9 mouse cellular contexts compared by ENCODE assay signal in genomic region chr13:21401166-21401565, GRCm38 (mm10). TPM values are rescaled to one million over a fixed set of nuclear protein-coding genes. Genes with fewer than 3 reads are reported as not detected.
A peak's percentile ranks its signal among the peaks of the same experiment; 100 is the strongest.
DNase-seq lines count a peak whose midpoint lies in the region; ATAC-seq and TF ChIP-seq lines count a peak whose summit lies in the region.
"Had no signal": no experiment of that assay in that cellular context is flagged by ENCODE, and none has a peak within 500 bp of the region (broad histone marks: within the 10 kb centered on the region; RNA-seq: fewer than 3 reads in every experiment).

No protein-coding gene starts in this region.

- peak overlapping the region; percentile 90; the same call in 1 of the 2 replicates for H3K9ac ChIP-seq in heart, embryonic 15.5 days
- H3K9ac ChIP-seq in embryonic facial prominence, embryonic 11.5 days (replicated peaks; ENCODE audit: low read length), result no peak overlapping the region; the same call in 1 of the 2 replicates
- H3K9ac ChIP-seq in hindbrain, postnatal 0 days (replicated peaks; ENCODE audit: low read length), result peak overlapping the region; percentile 88
- 0 out of 2 replicates have a peak overlapping the region, but pooled peaks have one; percentile 71 for H3K9ac ChIP-seq in midbrain, embryonic 15.5 days

- H3K27me3 ChIP-seq in heart, embryonic 15.5 days, result no peaks in the 10 kb centered on the region
- no peaks in the 10 kb centered on the region for H3K27me3 ChIP-seq in embryonic facial prominence, embryonic 11.5 days (ENCODE audit: control insufficient read depth, insufficient read depth, low read length)
- H3K27me3 ChIP-seq in hindbrain, postnatal 0 days (ENCODE audit: insufficient read depth, low read length), result no peaks in the 10 kb centered on the region
- H3K27me3 ChIP-seq in midbrain, embryonic 15.5 days (replicated peaks), result peaks cover 3% of the 10 kb centered on the region; the same call in 1 of the 2 replicates

- TF ChIP-seq CTCF in hindbrain, postnatal 0 days (IDR thresholded peaks at IDR 0.05; ENCODE audit: low read depth), result no peak

- H3K4me3 ChIP-seq in heart, embryonic 15.5 days, result peak overlapping the region; percentile 89
- H3K4me3 ChIP-seq in embryonic facial prominence, embryonic 11.5 days (ENCODE audit: low read depth, low read length), result peak overlapping the region; percentile 79
- H3K4me3 ChIP-seq in hindbrain, postnatal 0 days (ENCODE audit: low read length), result peak overlapping the region; percentile 91
- peak overlapping the region; percentile 70 for H3K4me3 ChIP-seq in midbrain, embryonic 15.5 days

- H3K9me3 ChIP-seq in heart, embryonic 15.5 days (replicated peaks), result no peaks in the 10 kb centered on the region
- no peaks in the 10 kb centered on the region for H3K9me3 ChIP-seq in embryonic facial prominence, embryonic 11.5 days (replicated peaks; ENCODE audit: control insufficient read depth, low read length)
- no peaks in the 10 kb centered on the region for H3K9me3 ChIP-seq in hindbrain, postnatal 0 days (ENCODE audit: low read length)
- H3K9me3 ChIP-seq in midbrain, embryonic 15.5 days, result no peaks in the 10 kb centered on the region

- 60% methylated on average over 3 of the region's 3 CpGs for WGBS in heart, embryonic 15.5 days
- WGBS in embryonic facial prominence, embryonic 11.5 days, result 82% methylated on average over 3 of the region's 3 CpGs
- whole genome bisulfite sequencing in hindbrain, postnatal 0 days, result 76% methylated on average over 3 of the region's 3 CpGs
- WGBS in midbrain, embryonic 15.5 days, result 83% methylated on average over 3 of the region's 3 CpGs

- DNase-seq in heart, postnatal 4 days, result no peak
- DNase-seq in embryonic facial prominence, embryonic 11.5 days (ENCODE audit: low spot score), result no peak
- no peak for DNase-seq in hindbrain, postnatal 0 days (ENCODE audit: low spot score)
- DNase-seq in left cerebral cortex, adult 18-20 months (ENCODE audit: low spot score in 2 of 2), result no peak
- DNase-seq in spleen, adult 12 weeks (ENCODE audit: low spot score), result no peak
- no peak for DNase-seq in adrenal gland, postnatal 25 days
- DNase-seq: kidney, adult 8-10 months had no signal

- H3K4me2 ChIP-seq in heart, embryonic 15.5 days, result peak overlapping the region; percentile 61
- peak overlapping the region; percentile 52 for H3K4me2 ChIP-seq in embryonic facial prominence, embryonic 11.5 days (ENCODE audit: low read depth, low read length)
- H3K4me2 ChIP-seq in hindbrain, postnatal 0 days (ENCODE audit: low read depth, low read length), result peak overlapping the region; percentile 74
- peak overlapping the region; percentile 64 for H3K4me2 ChIP-seq in midbrain, embryonic 15.5 days

- no peak overlapping the region for H3K27ac ChIP-seq in heart, embryonic 15.5 days
- H3K27ac ChIP-seq in embryonic facial prominence, embryonic 11.5 days (replicated peaks; ENCODE audit: low read depth, low read length), result no peak overlapping the region
- no peak overlapping the region for H3K27ac ChIP-seq in hindbrain, postnatal 0 days
- H3K27ac ChIP-seq in midbrain, embryonic 15.5 days, result no peak overlapping the region

- no peak for ATAC-seq in heart, embryonic 15.5 days (replicated peaks; ENCODE audit: insufficient number of reproducible peaks, insufficient read depth, low FRiP score, low read depth)
- ATAC-seq in embryonic facial prominence, embryonic 11.5 days (replicated peaks; ENCODE audit: insufficient number of reproducible peaks, low FRiP score, low TSS enrichment, low read depth), result no peak
- ATAC-seq in hindbrain, postnatal 0 days, result no peak
- no peak for ATAC-seq in midbrain, embryonic 15.5 days (replicated peaks)

- peaks cover 17% of the 10 kb centered on the region for H3K36me3 ChIP-seq in heart, embryonic 15.5 days
- no peaks in the 10 kb centered on the region; the same call in 1 of the 2 replicates for H3K36me3 ChIP-seq in embryonic facial prominence, embryonic 11.5 days (replicated peaks; ENCODE audit: control insufficient read depth, insufficient read depth, low read depth, low read length)
- H3K36me3 ChIP-seq in hindbrain, postnatal 0 days (ENCODE audit: insufficient read depth, low read length), result no peaks in the 10 kb centered on the region; the same call in 1 of the 2 replicates
- H3K36me3 ChIP-seq in midbrain, embryonic 15.5 days (replicated peaks), result no peaks in the 10 kb centered on the region

- peaks cover 15% of the 10 kb centered on the region for H3K4me1 ChIP-seq in heart, embryonic 15.5 days (replicated peaks)
- H3K4me1 ChIP-seq in embryonic facial prominence, embryonic 11.5 days (ENCODE audit: control insufficient read depth, insufficient read depth, low read length), result no peaks in the 10 kb centered on the region
- peaks cover 3% of the 10 kb centered on the region; the same call in 1 of the 2 replicates for H3K4me1 ChIP-seq in hindbrain, postnatal 0 days (ENCODE audit: insufficient read depth, low read length)
- H3K4me1 ChIP-seq in midbrain, embryonic 15.5 days, result peaks cover 34% of the 10 kb centered on the region

RNA-seq across cellular contexts. Expression of gene Zkscan3, which starts 1.4 kb away (rescaled TPM):
- polyA plus RNA-seq in heart, embryonic 15.5 days (2015; fragmentation: Nextera tagmentation; extraction: Ambion mirVana), result 65.7 and 71.5 TPM in 2 replicates
- 10 to 100 TPM; 37.9 to 43.5 TPM for total RNA-seq in heart, postnatal 4 days (2021)
- polyA plus RNA-seq in embryonic facial prominence, embryonic 11.5 days (2014; fragmentation: Nextera tagmentation; extraction: Ambion mirVana), result 84.9 and 89.5 TPM in 2 replicates
- total RNA-seq in hindbrain, postnatal 0 days (2014; rRNA removed), result 36.4 and 47.1 TPM in 2 replicates
- 45.9 and 48.2 TPM in 2 replicates for polyA plus RNA-seq in hindbrain, postnatal 0 days (2015; fragmentation: Nextera tagmentation; extraction: Ambion mirVana)
- 71.4 and 75.9 TPM in 2 replicates for polyA plus RNA-seq in midbrain, embryonic 15.5 days (2015; fragmentation: Nextera tagmentation; extraction: Ambion mirVana)
- total RNA-seq in left cerebral cortex, adult 18-20 months (2021), result 10 to 100 TPM; 36.0 to 38.1 TPM
- 79.0 and 81.0 TPM in 2 replicates for total RNA-seq in adrenal gland, postnatal 25 days (2021)

RNA-seq across cellular contexts. Expression of gene Zscan12, which starts 38.5 kb away (rescaled TPM):
- polyA plus RNA-seq in heart, embryonic 15.5 days (2015; fragmentation: Nextera tagmentation; extraction: Ambion mirVana), result 6.5 and 8.7 TPM in 2 replicates
- 1 to 10 TPM; 6.6 to 7.5 TPM for total RNA-seq in heart, postnatal 4 days (2021)
- polyA plus RNA-seq in embryonic facial prominence, embryonic 11.5 days (2014; fragmentation: Nextera tagmentation; extraction: Ambion mirVana), result 20.5 and 21.5 TPM in 2 replicates
- 4.0 and 5.3 TPM in 2 replicates for total RNA-seq in hindbrain, postnatal 0 days (2014; rRNA removed)
- polyA plus RNA-seq in hindbrain, postnatal 0 days (2015; fragmentation: Nextera tagmentation; extraction: Ambion mirVana), result 7.7 and 8.1 TPM in 2 replicates
- 12.2 and 13.0 TPM in 2 replicates for polyA plus RNA-seq in midbrain, embryonic 15.5 days (2015; fragmentation: Nextera tagmentation; extraction: Ambion mirVana)
- 1 to 10 TPM; 8.3 to 8.9 TPM for total RNA-seq in left cerebral cortex, adult 18-20 months (2021)
- 9.8 and 13.3 TPM in 2 replicates for total RNA-seq in adrenal gland, postnatal 25 days (2021)

RNA-seq across cellular contexts. Expression of gene Pgbd1, which starts 39.7 kb away (rescaled TPM):
- 2.9 and 3.3 TPM in 2 replicates for polyA plus RNA-seq in heart, embryonic 15.5 days (2015; fragmentation: Nextera tagmentation; extraction: Ambion mirVana)
- under 1 TPM; 0.61 to 0.71 TPM for total RNA-seq in heart, postnatal 4 days (2021)
- 5.6 and 6.2 TPM in 2 replicates for polyA plus RNA-seq in embryonic facial prominence, embryonic 11.5 days (2014; fragmentation: Nextera tagmentation; extraction: Ambion mirVana)
- total RNA-seq in hindbrain, postnatal 0 days (2014; rRNA removed), result 3.3 and 6.3 TPM in 2 replicates
- polyA plus RNA-seq in hindbrain, postnatal 0 days (2015; fragmentation: Nextera tagmentation; extraction: Ambion mirVana), result 2.0 and 2.1 TPM in 2 replicates
- polyA plus RNA-seq in midbrain, embryonic 15.5 days (2015; fragmentation: Nextera tagmentation; extraction: Ambion mirVana), result 4.0 and 5.1 TPM in 2 replicates
- 1 to 10 TPM in 1 of 2 experiments, under 1 TPM in 1; 0.98 to 1.5 TPM for total RNA-seq in left cerebral cortex, adult 18-20 months (2021)
- total RNA-seq in adrenal gland, postnatal 25 days (2021), result 0.48 and 1.1 TPM in 2 replicates

RNA-seq across cellular contexts. Expression of gene Zscan26, which starts 52.4 kb away (rescaled TPM):
- polyA plus RNA-seq in heart, embryonic 15.5 days (2015; fragmentation: Nextera tagmentation; extraction: Ambion mirVana), result 26.6 and 27.0 TPM in 2 replicates
- total RNA-seq in heart, postnatal 4 days (2021), result 10 to 100 TPM; 17.7 to 19.1 TPM
- polyA plus RNA-seq in embryonic facial prominence, embryonic 11.5 days (2014; fragmentation: Nextera tagmentation; extraction: Ambion mirVana), result 17.9 and 19.3 TPM in 2 replicates
- 18.8 and 18.9 TPM in 2 replicates for total RNA-seq in hindbrain, postnatal 0 days (2014; rRNA removed)
- 19.4 and 23.5 TPM in 2 replicates for polyA plus RNA-seq in hindbrain, postnatal 0 days (2015; fragmentation: Nextera tagmentation; extraction: Ambion mirVana)
- 21.9 and 26.3 TPM in 2 replicates for polyA plus RNA-seq in midbrain, embryonic 15.5 days (2015; fragmentation: Nextera tagmentation; extraction: Ambion mirVana)
- total RNA-seq in left cerebral cortex, adult 18-20 months (2021), result 10 to 100 TPM; 58.1 to 60.4 TPM
- total RNA-seq in adrenal gland, postnatal 25 days (2021), result 43.4 and 44.2 TPM in 2 replicates

RNA-seq across cellular contexts. Expression of gene Olfr1367, which starts 54.5 kb away (rescaled TPM):
- polyA plus RNA-seq in heart, embryonic 15.5 days (2015; fragmentation: Nextera tagmentation; extraction: Ambion mirVana), result not detected in 2 replicates
- not detected for total RNA-seq in heart, postnatal 4 days (2021)
- not detected in 2 replicates for polyA plus RNA-seq in embryonic facial prominence, embryonic 11.5 days (2014; fragmentation: Nextera tagmentation; extraction: Ambion mirVana)
- total RNA-seq in hindbrain, postnatal 0 days (2014; rRNA removed), result not detected in 2 replicates
- not detected in 2 replicates for polyA plus RNA-seq in hindbrain, postnatal 0 days (2015; fragmentation: Nextera tagmentation; extraction: Ambion mirVana)
- polyA plus RNA-seq in midbrain, embryonic 15.5 days (2015; fragmentation: Nextera tagmentation; extraction: Ambion mirVana), result not detected in 2 replicates
- total RNA-seq in left cerebral cortex, adult 18-20 months (2021), result not detected
- total RNA-seq in adrenal gland, postnatal 25 days (2021), result not detected in 2 replicates
